Mouse (Mus musculus) forebrain, embryonic 13.5 days (tissue): ENCODE data around the gene Tpp2. TPM values are rescaled to one million over a fixed set of nuclear protein-coding genes. Genes with fewer than 3 reads are reported as not detected.
A peak's percentile ranks its signal among the peaks of the same experiment; 100 is the strongest.
"Not testable (repeated sequence)": the region's sequence is repeated elsewhere in the genome, so short reads cannot be mapped to it uniquely, and the experiment has no call there.

Experiments used
- ATAC-seq: fragments of 200-750 bp; cut with Nextera tagmentation; 2 replicates; pipeline ENCODE4 v1.8.0; 2017
- H3K27ac ChIP-seq: fragments of 300-500 bp; sonication (generic); 2 replicates; pipeline ENCODE4 v1.5.1; 2015; ENCODE audit warnings: inconsistent platforms, mild to moderate bottlenecking, moderate library complexity
- H3K27me3 ChIP-seq: fragments of 300-500 bp; sonication (generic); 2 replicates; pipeline ENCODE4 v1.6.1; 2015; ENCODE audit warnings: mild to moderate bottlenecking, inconsistent platforms
- H3K36me3 ChIP-seq: fragments of 300-500 bp; sonication (generic); 2 replicates; pipeline ENCODE4 v1.6.1; 2015; ENCODE audit warnings: mild to moderate bottlenecking, inconsistent platforms; ENCODE audit not compliant: poor library complexity, severe bottlenecking
- H3K4me1 ChIP-seq: fragments of 300-500 bp; sonication (generic); 2 replicates; pipeline ENCODE4 v1.6.1; 2015; ENCODE audit warnings: inconsistent platforms
- H3K4me2 ChIP-seq: fragments of 300-500 bp; sonication (generic); 2 replicates; pipeline ENCODE4 v1.6.1; 2015; ENCODE audit warnings: inconsistent platforms, mild to moderate bottlenecking, moderate library complexity
- H3K4me3 ChIP-seq: fragments of 300-500 bp; sonication (generic); 2 replicates; pipeline ENCODE4 v1.5.1; 2015; ENCODE audit warnings: mild to moderate bottlenecking, inconsistent platforms
- H3K9ac ChIP-seq: fragments of 300-500 bp; sonication (generic); 2 replicates; pipeline ENCODE4 v1.6.1; 2015; ENCODE audit warnings: mild to moderate bottlenecking, inconsistent platforms
- H3K9me3 ChIP-seq: fragments of 300-500 bp; sonication (generic); replicated peaks from 2 replicates; pipeline ENCODE4 v1.6.1; 2016; ENCODE audit warnings: inconsistent platforms
- WGBS: fragments of 180-500 bp; shearing (Covaris S2); methylation state at CpG from one replicate; pipeline ENCODE4 v1.1.7; 2015; 5-methylcytosine and 5-hydroxymethylcytosine counted together
- microRNA-seq: library from miRNA; unstranded; fragments of <30 nt; microRNA quantifications from one replicate; pipeline ENCODE4, GENCODE M21; 2016
- polyA plus RNA-seq: library from polyadenylated mRNA; unstranded; fragments of >200 nt; fragmentation: Nextera tagmentation; extraction: Ambion mirVana; gene quantifications from 2 replicates; pipeline ENCODE4 v1.2.1, GENCODE M21; 2015

Gene Tpp2
- polyA plus RNA-seq, 1 experiment from 2014 or later = 59.8 TPM

GRCm38 (mm10) chr1:44027651-44028050 lies 94.2 kb downstream of the Tpp2 start:
- Histone ChIP-seq H3K27me3 (no peaks in the 10 kb centered on the region), H3K4me2 (no peak overlapping the region), H3K4me1 (no peaks in the 10 kb centered on the region), H3K27ac (no peak overlapping the region), H3K36me3 (no peaks in the 10 kb centered on the region), H3K9me3 (no peaks in the 10 kb centered on the region), H3K9ac (no peak overlapping the region), H3K4me3 (no peak overlapping the region)
- ATAC-seq = no peak
- WGBS = 74% methylated on average over 1 of the region's 1 CpGs

GRCm38 (mm10) chr1:44032213-44032612 lies 98.8 kb downstream of the Tpp2 start:
- Histone ChIP-seq H3K9ac (no peak overlapping the region), H3K27me3 (no peaks in the 10 kb centered on the region), H3K4me3 (no peak overlapping the region), H3K36me3 (no peaks in the 10 kb centered on the region), H3K4me1 (no peaks in the 10 kb centered on the region), H3K4me2 (no peak overlapping the region), H3K9me3 (no peaks in the 10 kb centered on the region), H3K27ac (no peak overlapping the region)
- 78% methylated on average over 2 of the region's 2 CpGs for WGBS
- no peak for ATAC-seq

- no peaks in the 10 kb centered on the region for H3K36me3 ChIP-seq
Measured at GRCm38 (mm10) chr1:44032948-44033347, 99.5 kb downstream of the Tpp2 start.

GRCm38 (mm10) chr1:44041797-44042554 lies 108.5 kb downstream of the Tpp2 start:
- no peaks in the 10 kb centered on the region for H3K36me3 ChIP-seq
- peak overlapping the region; percentile 77 for H3K4me2 ChIP-seq
- peak overlapping the region; percentile 73 for H3K9ac ChIP-seq
- ATAC-seq = peak; percentile 86
- no peak overlapping the region; the same call in 1 of the 2 replicates for H3K27ac ChIP-seq
- H3K9me3 ChIP-seq = no peaks in the 10 kb centered on the region
- peak overlapping the region; percentile 47 for H3K4me3 ChIP-seq
- 0 out of 2 replicates have a peak, but pooled peaks cover 4% of the 10 kb centered on the region for H3K4me1 ChIP-seq
- no peaks in the 10 kb centered on the region for H3K27me3 ChIP-seq
- WGBS = 1% methylated on average over 17 of the region's 17 CpGs

More at GRCm38 (mm10) chr1:44032948-44033347, 99.5 kb downstream of the Tpp2 start:
- Histone ChIP-seq H3K4me2 (no peak overlapping the region), H3K9me3 (no peaks in the 10 kb centered on the region), H3K4me1 (no peaks in the 10 kb centered on the region), H3K27ac (no peak overlapping the region), H3K9ac (no peak overlapping the region), H3K27me3 (no peaks in the 10 kb centered on the region), H3K4me3 (no peak overlapping the region)
- WGBS = 93% methylated on average over 5 of the region's 5 CpGs
- no peak for ATAC-seq

- Histone ChIP-seq H3K9me3 (no peaks in the 10 kb centered on the region), H3K27me3 (no peaks in the 10 kb centered on the region), H3K27ac (no peak overlapping the region; the same call in 1 of the 2 replicates), H3K4me3 (peak overlapping the region; percentile 47), H3K4me2 (peak overlapping the region; percentile 77), H3K9ac (peak overlapping the region; percentile 73), H3K4me1 (0 out of 2 replicates have a peak, but pooled peaks cover 4% of the 10 kb centered on the region), H3K36me3 (no peaks in the 10 kb centered on the region)
- ATAC-seq = peak; percentile 76
- 4% methylated on average over 6 of the region's 6 CpGs for WGBS
Measured at GRCm38 (mm10) chr1:44042555-44042915, 109.1 kb downstream of the Tpp2 start.

GRCm38 (mm10) chr1:44045689-44046088 lies 112.2 kb downstream of the Tpp2 start:
- H3K4me3 ChIP-seq, H3K4me2 ChIP-seq, H3K9ac ChIP-seq, H3K27me3 ChIP-seq, H3K4me1 ChIP-seq, ATAC-seq, H3K36me3 ChIP-seq, H3K27ac ChIP-seq, H3K9me3 ChIP-seq: not testable (repeated sequence)
- WGBS = 82% methylated on average over 5 of the region's 5 CpGs

GRCm38 (mm10) chr1:44046556-44046955 lies 113.1 kb downstream of the Tpp2 start:
- no peak for ATAC-seq
- Histone ChIP-seq H3K27ac (no peak overlapping the region), H3K27me3 (no peaks in the 10 kb centered on the region), H3K4me3 (no peak overlapping the region), H3K36me3 (no peaks in the 10 kb centered on the region), H3K4me2 (no peak overlapping the region), H3K9ac (no peak overlapping the region), H3K4me1 (0 out of 2 replicates have a peak, but pooled peaks cover 4% of the 10 kb centered on the region), H3K9me3 (no peaks in the 10 kb centered on the region)
- 80% methylated on average over 2 of the region's 2 CpGs for WGBS

Small RNAs within 50 kb of the gene (microRNA-seq; reads per million reads assigned to microRNA genes)
- not detected for gene Gm24180

Other genes with a start within 250 kb of the Tpp2 start
- gene 1500015O10Rik, start 203.0 kb upstream of the Tpp2 start, polyA plus RNA-seq = 9.1 and 15.2 TPM in 2 replicates
- gene Uxs1, start 105.8 kb upstream of the Tpp2 start, polyA plus RNA-seq = 18.1 and 19.0 TPM in 2 replicates
- 0.79 and 1.5 TPM in 2 replicates for gene Mettl21c, start 86.4 kb downstream of the Tpp2 start, polyA plus RNA-seq
- gene Gm8251, start 128.3 kb downstream of the Tpp2 start, polyA plus RNA-seq = 0.12 and 0.29 TPM in 2 replicates
- 108 and 113 TPM in 2 replicates for gene Tex30, start 168.8 kb downstream of the Tpp2 start, polyA plus RNA-seq
- 40.5 and 40.8 TPM in 2 replicates for gene Kdelc1, start 185.2 kb downstream of the Tpp2 start, polyA plus RNA-seq
- 29.5 and 30.1 TPM in 2 replicates for gene Bivm, start 185.3 kb downstream of the Tpp2 start, polyA plus RNA-seq
- gene Ercc5, start 214.1 kb downstream of the Tpp2 start, polyA plus RNA-seq = 36.8 and 37.7 TPM in 2 replicates